Mouse (Mus musculus) megakaryocyte, embryonic 14.5 days (primary cell): ENCODE measurements around the gene Gm49711.

ENCODE experiments used
- FLI1 ChIP-seq: IDR thresholded peaks from 2 replicates; pipeline ENCODE4 v1.6.1; 2012; ENCODE audit warnings: low read length, inconsistent platforms, mixed read lengths
- GATA1 ChIP-seq: IDR thresholded peaks from 3 replicates; pipeline ENCODE4 v1.6.1; 2012; ENCODE audit warnings: mixed read lengths, low read length, inconsistent platforms, borderline replicate concordance

DNA sequence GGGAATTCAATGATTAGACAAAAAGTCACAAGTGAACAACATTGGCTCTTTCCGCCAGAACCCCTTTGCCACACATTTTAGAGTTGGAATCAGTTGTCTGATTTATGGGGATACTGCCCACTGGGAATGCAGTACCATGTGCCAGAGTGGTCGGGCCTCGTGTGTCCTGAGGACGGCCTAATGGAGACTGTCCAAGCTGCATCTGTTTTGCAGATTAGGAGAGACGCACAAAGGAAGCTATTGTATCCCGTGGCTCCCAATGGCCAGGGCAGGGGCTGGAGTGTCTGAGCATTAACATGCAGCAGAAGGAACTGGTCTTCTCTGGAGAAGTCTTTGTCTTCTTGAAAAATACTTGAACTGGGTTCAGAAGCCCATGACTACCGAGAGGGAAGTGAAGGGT lies 142.5 kb downstream of the Gm49711 start:
- TF ChIP-seq GATA1 (no peak), FLI1 (no peak)
